Mouse (Mus musculus) limb, embryonic 14.5 days (tissue): Measurements from ENCODE around the gene Tmem132a. TPM values are rescaled to one million over a fixed set of nuclear protein-coding genes. Genes with fewer than 3 reads are reported as not detected.

Experiments used
- ATAC-seq: fragments of 200-750 bp; cut with Nextera tagmentation; 2 replicates; pipeline ENCODE4 v1.8.0; 2017; ENCODE audit warnings: low read depth, moderate number of reproducible peaks, moderate TSS enrichment; ENCODE audit not compliant: low FRiP score
- DNase-seq: peaks from one replicate; pipeline ENCODE4 v3.0.0-alpha.2; 2015; ENCODE audit warnings: low spot score
- H3K27ac ChIP-seq: fragments of 300-500 bp; sonication (generic); replicated peaks from 2 replicates; pipeline ENCODE4 v1.5.1; 2014; ENCODE audit warnings: low read depth, mild to moderate bottlenecking, low read length, moderate library complexity, mixed read lengths
- H3K27me3 ChIP-seq: fragments of 300-500 bp; sonication (generic); 2 replicates; pipeline ENCODE4 v1.6.1; 2014; ENCODE audit warnings: low read length, mixed read lengths; ENCODE audit not compliant: control insufficient read depth, insufficient read depth
- H3K36me3 ChIP-seq: fragments of 300-500 bp; sonication (generic); 2 replicates; pipeline ENCODE4 v1.6.1; 2014; ENCODE audit warnings: mild to moderate bottlenecking, low read length, moderate library complexity, mixed read lengths; ENCODE audit not compliant: control insufficient read depth, insufficient read depth
- H3K4me1 ChIP-seq: fragments of 300-500 bp; sonication (generic); 2 replicates; pipeline ENCODE4 v1.6.1; 2014; ENCODE audit warnings: antibody characterized with exemption, low read length, mixed read lengths; ENCODE audit not compliant: control insufficient read depth, insufficient read depth
- H3K4me2 ChIP-seq: fragments of 300-500 bp; sonication (generic); replicated peaks from 2 replicates; pipeline ENCODE4 v1.6.1; 2014; ENCODE audit warnings: low read depth, mild to moderate bottlenecking, low read length, moderate library complexity; ENCODE audit not compliant: severe bottlenecking
- H3K4me3 ChIP-seq: fragments of 300-500 bp; sonication (generic); replicated peaks from 2 replicates; pipeline ENCODE4 v1.5.1; 2014; ENCODE audit warnings: low read length
- H3K9ac ChIP-seq: fragments of 300-500 bp; sonication (generic); 2 replicates; pipeline ENCODE4 v1.6.1; 2014; ENCODE audit warnings: mild to moderate bottlenecking, low read depth, low read length, moderate library complexity; ENCODE audit not compliant: severe bottlenecking
- H3K9me3 ChIP-seq: fragments of 300-500 bp; sonication (generic); 2 replicates; pipeline ENCODE4 v1.6.1; 2016; ENCODE audit warnings: low read length; ENCODE audit not compliant: control insufficient read depth
- POLR2A ChIP-seq: fragments of 200-500 bp; IDR thresholded peaks from 2 replicates; pipeline ENCODE4 v1.8.0; 2012; ENCODE audit warnings: inconsistent platforms, mild to moderate bottlenecking, moderate library complexity, borderline replicate concordance; ENCODE audit not compliant: insufficient read depth, insufficient read length; ENCODE audit errors: extremely low read depth
- WGBS: fragments of 180-500 bp; shearing (Covaris S2); extraction: QIAGEN DNeasy Blood & Tissue Kit; methylation state at CpG from one replicate; pipeline ENCODE4 v1.1.7; 2014; 5-methylcytosine and 5-hydroxymethylcytosine counted together
- polyA plus RNA-seq, 2 experiments: library from polyadenylated mRNA; depleted of rRNA in 1 of 2; stranded (reverse) in 1 of 2; unstranded in 1 of 2; fragments of >200 nt; fragmentation: Nextera tagmentation in 1 of 2; extraction: Ambion mirVana in 1 of 2; gene quantifications; 2 replicates each; pipeline versions ENCODE4 v1.2.1 to v1.2.3; 2012 to 2014

Tmem132a gene
- polyA plus RNA-seq (2012; rRNA removed) (150 and 211 TPM in 2 replicates), polyA plus RNA-seq (2014; fragmentation: Nextera tagmentation; extraction: Ambion mirVana) (67.8 and 76.2 TPM in 2 replicates)

GRCm38 (mm10) chr19:10869886-10870527 lies at the start of gene Tmem132a:
Gene Tmem132a (minus strand): TSS chr19:10869940.
- peaks cover 55% of the 10 kb centered on the region for H3K36me3 ChIP-seq
- peak within 1 kb of the TSS; percentile 89 for H3K4me3 ChIP-seq
- H3K9ac ChIP-seq = peak within 1 kb of the TSS; percentile 94
- H3K4me1 ChIP-seq = peaks cover 24% of the 10 kb centered on the region
- WGBS = 4% methylated on average over 8 of the region's 8 CpGs
- no peak for TF ChIP-seq POLR2A
- DNase-seq (peak; percentile 70), ATAC-seq (peak; percentile 40)
- peak within 1 kb of the TSS; percentile 85 for H3K27ac ChIP-seq
- no peaks in the 10 kb centered on the region for H3K27me3 ChIP-seq
- no peaks in the 10 kb centered on the region for H3K9me3 ChIP-seq
- H3K4me2 ChIP-seq = peak within 1 kb of the TSS; percentile 84

- ATAC-seq = no peak
- 86% methylated on average over 10 of the region's 10 CpGs for WGBS
These were observed 48.7 kb upstream of the Tmem132a start for GRCm38 (mm10) chr19:10918321-10918991.

GRCm38 (mm10) chr19:10916506-10916905 lies 46.8 kb upstream of the Tmem132a start:
- DNase-seq (no peak), ATAC-seq (no peak)
- no peak for TF ChIP-seq POLR2A
- H3K9me3 ChIP-seq = no peaks in the 10 kb centered on the region
- no peak overlapping the region for H3K27ac ChIP-seq
- no peak overlapping the region for H3K4me2 ChIP-seq
- H3K4me1 ChIP-seq = no peaks in the 10 kb centered on the region
- H3K36me3 ChIP-seq = no peaks in the 10 kb centered on the region
- no peaks in the 10 kb centered on the region for H3K27me3 ChIP-seq
- H3K9ac ChIP-seq = no peak overlapping the region
- H3K4me3 ChIP-seq = no peak overlapping the region
- 62% methylated on average over 5 of the region's 5 CpGs for WGBS

More at GRCm38 (mm10) chr19:10918321-10918991, 48.7 kb upstream of the Tmem132a start:
- DNase-seq = no peak
- no peak overlapping the region for H3K4me3 ChIP-seq
- H3K9ac ChIP-seq = no peak overlapping the region
- TF ChIP-seq POLR2A = no peak
- no peaks in the 10 kb centered on the region for H3K27me3 ChIP-seq
- no peaks in the 10 kb centered on the region for H3K9me3 ChIP-seq
- H3K4me1 ChIP-seq = no peaks in the 10 kb centered on the region
- no peaks in the 10 kb centered on the region for H3K36me3 ChIP-seq
- H3K27ac ChIP-seq = no peak overlapping the region
- no peak overlapping the region for H3K4me2 ChIP-seq

- H3K4me1 ChIP-seq = peaks cover 4% of the 10 kb centered on the region; the same call in 1 of the 2 replicates
- H3K27ac ChIP-seq = no peak overlapping the region
- ATAC-seq (no peak), DNase-seq (no peak)
- 38% methylated on average over 2 of the region's 2 CpGs for WGBS
- no peaks in the 10 kb centered on the region for H3K9me3 ChIP-seq
- TF ChIP-seq POLR2A = no peak
- no peak overlapping the region for H3K4me3 ChIP-seq
- H3K27me3 ChIP-seq = no peaks in the 10 kb centered on the region
- no peak overlapping the region for H3K9ac ChIP-seq
- no peak overlapping the region for H3K4me2 ChIP-seq
- no peaks in the 10 kb centered on the region for H3K36me3 ChIP-seq
These were observed 45.1 kb upstream of the Tmem132a start for GRCm38 (mm10) chr19:10914870-10915269.

GRCm38 (mm10) chr19:10914291-10914690 lies 44.6 kb upstream of the Tmem132a start:
- ATAC-seq = no peak
- Histone ChIP-seq H3K27me3 (no peaks in the 10 kb centered on the region), H3K4me3 (no peak overlapping the region), H3K9ac (no peak overlapping the region), H3K4me2 (no peak overlapping the region), H3K4me1 (peaks cover 7% of the 10 kb centered on the region), H3K36me3 (no peaks in the 10 kb centered on the region), H3K9me3 (no peaks in the 10 kb centered on the region), H3K27ac (no peak overlapping the region)
- no peak for DNase-seq
- no peak for TF ChIP-seq POLR2A
- WGBS = 62% methylated on average over 7 of the region's 7 CpGs
